Mouse (Mus musculus) midbrain, embryonic 10.5 days (tissue): Measurements from ENCODE around the gene Gys1. TPM values are rescaled to one million over a fixed set of nuclear protein-coding genes. Genes with fewer than 3 reads are reported as not detected.
"Not testable (repeated sequence)": the region's sequence is repeated elsewhere in the genome, so short reads cannot be mapped to it uniquely, and the experiment has no call there.

Source experiments
- DNase-seq: peaks from one replicate; pipeline ENCODE4 v3.0.0-alpha.2; 2017; ENCODE audit warnings: low spot score
- H3K27ac ChIP-seq: fragments of 300-500 bp; sonication (generic); replicated peaks from 2 replicates; pipeline ENCODE4 v1.5.1; 2016; ENCODE audit warnings: mild to moderate bottlenecking
- H3K27me3 ChIP-seq: fragments of 300-500 bp; sonication (generic); 2 replicates; pipeline ENCODE4 v1.6.1; 2016; ENCODE audit warnings: low read depth, mild to moderate bottlenecking; ENCODE audit not compliant: poor library complexity, severe bottlenecking
- H3K36me3 ChIP-seq: fragments of 300-500 bp; sonication (generic); 2 replicates; pipeline ENCODE4 v1.6.1; 2016; ENCODE audit warnings: mild to moderate bottlenecking, moderate library complexity
- H3K4me1 ChIP-seq: fragments of 300-500 bp; sonication (generic); 2 replicates; pipeline ENCODE4 v1.6.1; 2016
- H3K4me3 ChIP-seq: fragments of 300-500 bp; sonication (generic); 2 replicates; pipeline ENCODE4 v1.5.1; 2016; ENCODE audit warnings: mild to moderate bottlenecking, moderate library complexity
- H3K9me3 ChIP-seq: fragments of 300-500 bp; sonication (generic); replicated peaks from 2 replicates; pipeline ENCODE4 v1.6.1; 2016; ENCODE audit warnings: mild to moderate bottlenecking
- WGBS: fragments of 180-500 bp; shearing (Covaris S2); methylation state at CpG from one replicate; pipeline ENCODE4 v1.1.7; 2016; 5-methylcytosine and 5-hydroxymethylcytosine counted together
- polyA plus RNA-seq: library from polyadenylated mRNA; unstranded; fragments of >200 nt; fragmentation: Nextera tagmentation; extraction: Ambion mirVana; gene quantifications from 2 replicates; pipeline ENCODE4 v1.2.1, GENCODE M21; 2016

Gys1 gene
- polyA plus RNA-seq, 1 experiment from 2014 or later = 41.7 TPM

DNA sequence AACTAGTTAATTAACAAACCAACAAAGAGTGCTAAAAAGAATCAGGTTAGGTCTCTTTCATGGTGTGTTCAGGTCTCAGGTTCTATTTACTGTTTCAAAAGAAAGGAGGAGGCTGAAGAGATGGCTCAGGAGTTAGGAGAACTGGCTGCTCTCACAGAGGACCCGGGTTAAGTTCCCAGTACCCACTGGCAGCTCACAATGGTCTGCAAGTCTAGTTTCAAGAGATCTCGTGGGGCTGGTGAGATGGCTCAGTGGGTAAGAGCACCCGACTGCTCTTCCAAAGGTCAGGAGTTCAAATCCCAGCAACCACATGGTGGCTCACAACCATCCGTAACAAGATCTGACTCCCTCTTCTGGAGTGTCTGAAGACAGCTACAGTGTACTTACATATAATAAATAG is 45.7 kb downstream of the Gys1 start:
- not testable (repeated sequence) for H3K27me3 ChIP-seq, H3K9me3 ChIP-seq, H3K4me3 ChIP-seq, DNase-seq, H3K36me3 ChIP-seq, H3K4me1 ChIP-seq, H3K27ac ChIP-seq
- WGBS = 87% methylated on average over 4 of the region's 4 CpGs

DNA sequence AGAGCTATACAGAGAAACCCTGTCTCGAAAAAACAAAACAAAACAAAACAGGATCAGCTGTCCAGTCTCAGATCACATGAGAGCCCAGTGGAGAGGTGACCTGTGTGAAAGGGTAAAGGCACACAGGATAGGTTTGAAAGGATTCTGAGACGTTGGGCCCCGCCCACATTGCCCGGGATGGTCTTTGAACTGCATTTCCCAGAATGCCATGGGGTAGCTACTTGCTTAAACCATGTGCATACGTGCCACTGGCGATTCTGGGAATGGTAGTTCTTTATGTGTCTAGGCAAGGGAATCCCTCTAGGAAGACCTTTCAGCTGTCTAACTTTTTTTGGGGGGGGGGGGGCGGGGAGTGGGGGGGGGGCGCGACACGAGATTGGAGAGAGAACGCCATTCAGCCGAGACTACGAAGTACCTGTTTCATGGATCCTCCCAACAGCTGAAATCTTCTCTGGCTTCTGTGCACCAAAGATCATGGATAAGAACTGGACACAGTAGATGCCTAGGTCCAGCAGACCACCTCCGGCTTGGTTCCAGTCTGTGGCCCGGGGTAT is 46.8 kb downstream of the Gys1 start, which contains the start of gene Tulp2:
Gene Tulp2 (plus strand): TSS at position 504 of the 554 bp plus-strand sequence.
- Histone ChIP-seq H3K4me3 (no peak within 1 kb of the TSS), H3K27me3 (no peaks in the 10 kb centered on the region), H3K27ac (no peak within 1 kb of the TSS), H3K9me3 (no peaks in the 10 kb centered on the region), H3K4me1 (no peaks in the 10 kb centered on the region), H3K36me3 (peaks cover 12% of the 10 kb centered on the region)
- peak; percentile 41 for DNase-seq
- WGBS = 58% methylated on average over 15 of the region's 15 CpGs

DNA sequence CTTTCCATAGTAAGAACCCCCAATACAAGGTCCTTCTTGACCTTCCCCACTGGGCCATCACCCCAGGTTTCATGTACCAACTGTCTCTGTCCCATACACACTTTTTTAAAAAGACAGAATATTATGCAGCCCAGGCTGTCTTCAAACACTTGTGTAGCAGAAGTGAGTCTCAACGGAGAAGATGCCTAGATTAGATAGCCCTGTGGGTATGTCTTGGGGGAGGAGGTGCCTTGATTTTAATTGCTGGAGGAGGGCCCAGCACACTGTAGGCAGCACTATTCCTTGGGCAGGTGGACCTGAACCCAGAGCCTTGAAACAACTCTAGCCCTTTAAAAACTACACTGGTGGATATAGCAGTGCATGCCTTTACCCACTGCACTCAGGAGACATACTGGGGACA is 47.5 kb downstream of the Gys1 start:
- 95% methylated on average over 1 of the region's 1 CpGs for WGBS
- Histone ChIP-seq H3K27me3 (no peaks in the 10 kb centered on the region), H3K27ac (no peak overlapping the region), H3K36me3 (peaks cover 12% of the 10 kb centered on the region), H3K9me3 (no peaks in the 10 kb centered on the region), H3K4me3 (no peak overlapping the region), H3K4me1 (no peaks in the 10 kb centered on the region)
- no peak for DNase-seq

DNA sequence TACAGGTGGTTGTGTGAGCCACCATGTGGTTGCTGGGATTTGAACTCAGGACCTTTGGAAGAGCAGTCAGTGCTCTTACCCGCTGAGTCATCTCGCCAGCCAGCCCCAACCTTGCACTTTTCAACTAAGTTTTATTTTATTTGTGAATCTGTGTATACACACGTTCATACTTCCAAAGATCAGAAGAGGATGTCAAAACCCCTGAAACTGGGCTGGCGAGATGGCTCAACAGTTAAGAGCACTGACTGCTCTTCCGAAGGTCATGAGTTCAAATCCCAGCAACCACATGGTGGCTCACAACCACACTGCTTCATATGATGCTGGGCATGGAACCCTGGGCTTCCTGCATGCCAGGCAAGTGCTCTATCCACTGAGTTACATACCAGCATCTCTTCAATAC is 50.3 kb downstream of the Gys1 start:
- not testable (repeated sequence) for H3K9me3 ChIP-seq, H3K27ac ChIP-seq, H3K4me3 ChIP-seq, H3K36me3 ChIP-seq, H3K27me3 ChIP-seq, DNase-seq
- WGBS = 94% methylated on average over 5 of the region's 5 CpGs
- H3K4me1 ChIP-seq = peaks cover 26% of the 10 kb centered on the region

DNA sequence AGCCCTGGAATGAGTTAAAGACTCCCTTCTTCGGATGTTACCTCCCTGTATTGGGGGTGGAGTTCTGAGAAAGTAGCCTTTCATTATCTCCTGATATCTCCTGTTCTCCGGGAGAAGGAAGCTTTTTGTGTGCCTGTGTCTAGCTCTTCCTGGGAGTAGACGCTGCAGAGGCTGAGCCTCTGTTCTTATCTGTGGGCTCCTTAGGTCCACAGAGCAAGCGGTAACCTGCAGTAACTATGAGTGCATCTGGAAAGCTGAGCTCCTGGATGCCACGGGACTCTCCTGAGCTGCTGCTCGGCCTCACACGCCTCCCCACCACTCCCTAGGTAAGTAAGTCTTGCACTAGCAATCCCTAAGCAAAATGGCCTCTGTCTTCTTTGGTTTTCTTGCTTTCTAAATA is 51.5 kb downstream of the Gys1 start:
- H3K27me3 ChIP-seq = no peaks in the 10 kb centered on the region
- no peaks in the 10 kb centered on the region for H3K9me3 ChIP-seq
- peaks cover 4% of the 10 kb centered on the region; the same call in 1 of the 2 replicates for H3K36me3 ChIP-seq
- H3K4me3 ChIP-seq = no peak overlapping the region
- peaks cover 38% of the 10 kb centered on the region for H3K4me1 ChIP-seq
- no peak overlapping the region for H3K27ac ChIP-seq
- DNase-seq = no peak
- 82% methylated on average over 7 of the region's 7 CpGs for WGBS

DNA sequence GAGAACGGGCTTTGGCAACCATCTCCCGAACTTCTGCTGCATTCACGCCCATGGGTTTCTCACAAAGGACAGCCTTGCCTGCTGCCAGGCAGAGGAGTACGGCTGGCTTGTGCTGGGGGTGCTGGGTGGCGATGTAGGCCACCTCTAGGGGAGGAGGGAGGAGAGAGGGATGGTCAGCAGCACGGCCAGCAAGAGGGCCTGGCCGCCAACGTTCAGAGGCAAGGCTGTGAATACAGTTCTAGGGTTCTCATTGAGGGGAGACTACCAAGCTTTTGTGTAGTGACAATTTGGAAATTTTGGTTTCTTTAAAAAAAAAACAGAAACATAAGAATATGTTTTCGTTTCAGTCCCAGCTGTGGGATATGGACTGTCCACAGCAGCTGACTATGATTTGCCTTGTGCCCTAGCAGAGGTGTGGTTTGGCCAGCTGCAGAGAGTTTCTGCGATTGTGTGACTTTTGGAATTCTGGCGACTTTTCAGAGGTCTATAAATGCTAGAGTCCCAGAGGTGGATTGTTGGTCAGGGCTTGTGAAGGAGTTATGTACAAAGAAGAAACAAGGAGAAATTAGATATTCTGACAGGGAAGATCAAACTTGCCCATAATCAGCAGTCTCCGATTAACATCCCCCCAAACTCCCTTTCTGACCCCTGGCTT is 52.2 kb downstream of the Gys1 start, which contains the start of gene Gm45808:
Gene Gm45808 (minus strand): TSS at position 51 of the 655 bp plus-strand sequence.
- 83% methylated on average over 12 of the region's 12 CpGs for WGBS
- no peaks in the 10 kb centered on the region for H3K9me3 ChIP-seq
- peaks cover 4% of the 10 kb centered on the region; the same call in 1 of the 2 replicates for H3K36me3 ChIP-seq
- H3K27ac ChIP-seq = peak within 1 kb of the TSS; percentile 92; the same call in 1 of the 2 replicates
- DNase-seq = no peak
- H3K4me3 ChIP-seq = peak within 1 kb of the TSS; percentile 71; the same call in 1 of the 2 replicates
- H3K4me1 ChIP-seq = peaks cover 42% of the 10 kb centered on the region
- H3K27me3 ChIP-seq = no peaks in the 10 kb centered on the region

DNA sequence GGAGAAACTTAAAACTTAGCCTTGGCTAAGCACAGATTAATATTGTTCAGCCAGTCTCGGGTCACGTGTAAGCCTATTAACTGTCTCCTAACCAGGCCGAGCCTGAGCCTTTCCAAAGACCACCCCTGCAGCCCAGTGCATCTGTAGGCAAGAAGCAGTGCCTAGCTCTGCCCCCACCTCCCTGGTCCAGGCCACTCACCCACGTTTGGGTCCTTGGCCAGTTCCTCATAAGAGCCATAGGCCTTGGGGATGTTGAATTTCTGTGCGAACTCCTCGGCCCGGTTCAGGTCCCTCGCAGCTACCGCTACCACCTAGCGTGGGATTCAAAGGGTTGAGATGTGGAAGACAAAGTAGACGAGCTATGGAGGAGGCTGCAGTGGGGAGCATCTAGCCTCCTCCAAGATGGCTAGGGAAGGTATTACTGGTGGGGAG is 53.2 kb downstream of the Gys1 start:
- no peaks in the 10 kb centered on the region for H3K27me3 ChIP-seq
- peak overlapping the region; percentile 71 for H3K4me3 ChIP-seq
- peak; percentile 40 for DNase-seq
- no peaks in the 10 kb centered on the region for H3K9me3 ChIP-seq
- H3K4me1 ChIP-seq = peaks cover 42% of the 10 kb centered on the region
- WGBS = 16% methylated on average over 11 of the region's 11 CpGs
- peak overlapping the region; percentile 92 for H3K27ac ChIP-seq
- peaks cover 11% of the 10 kb centered on the region for H3K36me3 ChIP-seq

DNA sequence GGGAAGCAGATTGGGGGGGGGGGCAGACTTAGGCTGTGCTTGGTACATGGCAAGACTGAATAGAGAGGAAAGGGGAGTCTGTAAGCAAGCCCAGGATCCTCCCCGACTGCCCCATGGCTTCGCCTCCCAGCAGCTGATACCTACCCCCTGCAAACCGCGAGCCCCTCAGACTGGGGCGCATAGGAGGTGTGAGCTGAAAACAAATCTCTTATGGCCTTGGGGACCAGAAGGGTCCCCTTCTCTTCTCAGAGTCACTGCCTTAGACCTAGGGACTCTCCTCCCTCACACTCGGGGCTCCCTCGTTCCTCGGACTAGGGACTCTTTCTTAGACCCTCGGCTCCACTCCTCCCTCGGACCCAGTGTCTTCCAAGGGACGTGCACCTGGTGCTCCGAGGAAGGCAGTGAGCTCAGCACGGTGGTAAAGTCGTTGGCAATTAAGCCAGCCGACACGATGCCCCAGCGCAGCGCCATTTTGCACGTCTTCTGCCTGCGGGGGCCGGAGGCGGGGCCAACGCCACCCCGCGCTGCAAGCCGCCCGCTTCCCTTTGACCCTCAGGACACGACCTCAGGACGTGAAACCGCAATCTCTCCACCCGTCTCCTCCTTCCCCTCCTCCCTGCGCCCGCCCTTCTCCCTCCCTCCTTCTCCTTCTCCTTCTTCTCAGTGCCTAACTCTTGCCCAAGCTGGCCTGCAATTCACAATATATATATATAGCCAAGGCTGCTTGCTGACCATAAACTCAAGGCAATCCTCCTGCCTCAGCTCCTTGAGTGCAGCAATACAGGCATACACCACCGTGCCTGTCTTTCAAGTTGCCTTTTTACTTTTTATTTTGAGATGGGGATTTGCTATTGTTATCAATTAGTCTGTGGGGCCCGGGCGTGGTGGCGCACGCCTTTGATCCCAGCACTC is 53.9 kb downstream of the Gys1 start, which contains the start of gene Dhdh:
Gene Dhdh (minus strand): TSS at position 513 of the 912 bp plus-strand sequence.
- Histone ChIP-seq H3K27ac (peak within 1 kb of the TSS; percentile 92), H3K9me3 (no peaks in the 10 kb centered on the region), H3K27me3 (no peaks in the 10 kb centered on the region), H3K36me3 (peaks cover 18% of the 10 kb centered on the region), H3K4me1 (peaks cover 42% of the 10 kb centered on the region), H3K4me3 (peak within 1 kb of the TSS; percentile 71)
- peak; percentile 71 for DNase-seq
- WGBS = 8% methylated on average over 38 of the region's 38 CpGs

DNA sequence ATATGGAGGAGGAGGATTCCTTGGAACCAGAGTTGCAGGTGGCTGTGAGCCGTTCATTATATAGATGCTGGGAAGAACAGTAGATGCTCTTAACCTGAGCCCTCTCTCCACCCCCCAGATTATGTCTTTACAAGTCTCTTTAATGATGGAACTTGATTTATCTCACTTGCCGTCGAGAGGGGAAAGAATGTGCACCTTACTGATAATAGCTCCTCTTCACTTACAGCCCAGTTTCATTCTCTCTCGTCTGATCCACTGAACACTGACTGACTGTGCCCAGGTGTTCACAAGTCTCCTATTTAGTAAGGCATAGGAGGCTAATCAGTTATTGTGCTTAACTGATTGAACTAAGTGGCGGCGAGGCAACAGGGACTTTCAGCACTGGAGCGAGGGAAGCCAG is 54.9 kb downstream of the Gys1 start:
- no peak for DNase-seq
- Histone ChIP-seq H3K4me3 (no peak overlapping the region), H3K36me3 (peaks cover 28% of the 10 kb centered on the region), H3K27me3 (no peaks in the 10 kb centered on the region), H3K27ac (no peak overlapping the region), H3K4me1 (peaks cover 42% of the 10 kb centered on the region), H3K9me3 (no peaks in the 10 kb centered on the region)
- 84% methylated on average over 7 of the region's 7 CpGs for WGBS

DNA sequence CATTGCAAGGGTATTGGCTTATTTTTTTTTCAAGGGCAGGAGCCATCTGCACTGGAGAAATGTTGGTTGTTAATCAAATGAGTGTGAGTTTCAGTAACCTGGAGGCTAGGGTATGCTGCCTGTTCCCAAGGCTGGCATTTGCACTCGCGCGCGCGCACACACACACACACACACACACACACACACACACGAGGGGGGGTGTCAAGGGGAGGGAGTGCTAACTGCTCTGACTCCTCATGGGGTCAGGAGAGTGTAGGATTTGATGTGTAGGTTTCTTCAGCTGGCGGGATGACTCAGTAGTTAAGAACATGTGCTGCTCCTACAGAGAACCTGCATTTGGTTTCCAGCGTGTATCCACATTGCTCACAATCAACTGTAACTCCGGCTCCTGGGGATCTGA is 56.2 kb downstream of the Gys1 start:
- Histone ChIP-seq H3K27ac (no peak overlapping the region), H3K4me1 (peaks cover 42% of the 10 kb centered on the region), H3K4me3 (no peak overlapping the region), H3K27me3 (no peaks in the 10 kb centered on the region), H3K36me3 (peaks cover 36% of the 10 kb centered on the region), H3K9me3 (no peaks in the 10 kb centered on the region)
- no peak for DNase-seq
- WGBS = 44% methylated on average over 9 of the region's 9 CpGs

DNA sequence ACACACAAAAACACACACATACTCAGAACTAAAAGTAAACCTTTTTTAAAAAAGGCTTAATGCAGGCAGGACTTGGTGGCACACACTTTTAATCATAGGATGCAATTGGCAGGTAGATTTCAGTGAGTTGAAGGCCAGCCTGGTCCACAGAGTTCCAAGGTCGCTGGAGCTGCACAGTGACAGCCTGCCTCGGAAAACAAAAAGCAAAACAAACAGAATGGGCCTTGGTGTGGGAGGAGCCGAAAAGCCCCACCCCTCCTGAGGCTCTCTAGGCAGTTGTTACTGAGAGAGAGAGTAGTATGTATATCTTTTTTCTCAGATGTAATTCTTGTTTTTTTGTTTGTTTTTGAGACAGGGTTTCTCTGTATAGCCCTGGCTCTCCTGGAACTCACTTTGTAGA is 56.6 kb downstream of the Gys1 start:
- H3K27me3 ChIP-seq = no peaks in the 10 kb centered on the region
- H3K36me3 ChIP-seq = peaks cover 41% of the 10 kb centered on the region
- no peak overlapping the region for H3K27ac ChIP-seq
- 24% methylated on average over 3 of the region's 3 CpGs for WGBS
- no peaks in the 10 kb centered on the region for H3K9me3 ChIP-seq
- H3K4me1 ChIP-seq = peaks cover 42% of the 10 kb centered on the region
- DNase-seq = no peak
- H3K4me3 ChIP-seq = no peak overlapping the region

DNA sequence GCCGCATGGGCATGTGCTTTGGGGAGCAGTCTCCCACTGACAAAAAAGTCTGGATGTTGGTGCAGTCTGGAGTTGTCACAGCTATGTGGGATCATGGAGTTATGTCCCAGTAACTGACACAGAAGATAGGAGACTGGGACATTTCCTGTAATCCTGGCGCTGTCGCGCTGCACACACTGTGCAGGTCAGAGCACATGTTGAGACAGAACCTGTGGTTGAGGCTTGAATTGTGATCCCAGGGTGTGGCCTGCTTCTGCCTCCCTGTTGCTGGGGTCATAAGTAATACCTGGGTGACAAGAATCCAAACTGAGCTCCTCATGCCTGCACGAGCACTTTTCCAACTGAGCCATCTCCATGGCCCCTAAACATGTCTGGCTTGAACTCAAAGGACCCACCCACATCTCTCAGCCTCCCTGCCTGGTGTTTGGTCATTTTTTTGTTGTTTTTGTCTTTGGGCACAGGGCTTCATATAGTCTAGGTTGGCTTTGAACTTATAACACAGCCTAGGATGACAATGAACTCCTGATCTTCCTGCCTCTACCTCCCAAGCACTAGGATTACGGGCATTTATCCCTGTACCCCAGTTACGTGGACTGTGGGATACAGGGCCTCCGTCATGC is 57.7 kb downstream of the Gys1 start:
- WGBS = 95% methylated on average over 8 of the region's 8 CpGs
- peaks cover 51% of the 10 kb centered on the region for H3K36me3 ChIP-seq
- H3K4me1 ChIP-seq = peaks cover 41% of the 10 kb centered on the region
- no peak overlapping the region for H3K4me3 ChIP-seq
- DNase-seq = no peak
- H3K9me3 ChIP-seq = no peaks in the 10 kb centered on the region
- H3K27ac ChIP-seq = no peak overlapping the region
- no peaks in the 10 kb centered on the region for H3K27me3 ChIP-seq
